Mouse (Mus musculus) liver, embryonic 15.5 days (tissue): ENCODE measurements at regions not wholly inside any gene's neighbourhood (a gene's known extent, or its start where the extent isn't known, plus 50 kb on each side); places are given as distances from the start of the nearest gene placed in this dataset.

Source experiments
- ATAC-seq: fragments of 200-750 bp; cut with Nextera tagmentation; 2 replicates; pipeline ENCODE4 v1.8.0; 2017; ENCODE audit warnings: moderate number of reproducible peaks, mild to moderate bottlenecking, moderate library complexity; ENCODE audit not compliant: insufficient read depth
- H3K27ac ChIP-seq: fragments of 300-500 bp; sonication (generic); replicated peaks from 2 replicates; pipeline ENCODE4 v1.5.1; 2015; ENCODE audit warnings: mild to moderate bottlenecking, inconsistent platforms
- H3K27me3 ChIP-seq: fragments of 300-500 bp; sonication (generic); 2 replicates; pipeline ENCODE4 v1.6.1; 2015; ENCODE audit warnings: mild to moderate bottlenecking, inconsistent platforms
- H3K36me3 ChIP-seq: fragments of 300-500 bp; sonication (generic); replicated peaks from 2 replicates; pipeline ENCODE4 v1.6.1; 2015; ENCODE audit warnings: moderate library complexity, mild to moderate bottlenecking, inconsistent platforms
- H3K4me1 ChIP-seq: fragments of 300-500 bp; sonication (generic); replicated peaks from 2 replicates; pipeline ENCODE4 v1.6.1; 2015; ENCODE audit warnings: inconsistent platforms
- H3K4me2 ChIP-seq: fragments of 300-500 bp; sonication (generic); 2 replicates; pipeline ENCODE4 v1.6.1; 2015; ENCODE audit warnings: moderate library complexity, mild to moderate bottlenecking, inconsistent platforms
- H3K4me3 ChIP-seq: fragments of 300-500 bp; sonication (generic); replicated peaks from 2 replicates; pipeline ENCODE4 v1.5.1; 2015; ENCODE audit warnings: mild to moderate bottlenecking, inconsistent platforms
- H3K9ac ChIP-seq: fragments of 300-500 bp; sonication (generic); 2 replicates; pipeline ENCODE4 v1.6.1; 2015; ENCODE audit warnings: moderate library complexity, mild to moderate bottlenecking, inconsistent platforms
- H3K9me3 ChIP-seq: fragments of 300-500 bp; sonication (generic); replicated peaks from 2 replicates; pipeline ENCODE4 v1.6.1; 2016; ENCODE audit warnings: inconsistent platforms
- WGBS: fragments of 180-500 bp; shearing (Covaris S2); methylation state at CpG from one replicate; pipeline ENCODE4 v1.1.7; 2015; ENCODE audit warnings: mixed read lengths; ENCODE audit not compliant: insufficient replicate concordance; 5-methylcytosine and 5-hydroxymethylcytosine counted together

GRCm38 (mm10) chr15:16404077-16404476 is 324.5 kb upstream of the Cdh9 start:
- WGBS: 68% methylated on average over 5 of the region's 5 CpGs
- H3K36me3 ChIP-seq: no peaks in the 10 kb centered on the region

GRCm38 (mm10) chr15:16406203-16406602 is 322.4 kb upstream of the Cdh9 start:
- no peak for ATAC-seq
- no peaks in the 10 kb centered on the region for H3K27me3 ChIP-seq
- H3K9ac ChIP-seq: no peak overlapping the region
- no peak overlapping the region for H3K4me2 ChIP-seq
- no peaks in the 10 kb centered on the region for H3K9me3 ChIP-seq
- H3K36me3 ChIP-seq: no peaks in the 10 kb centered on the region
- H3K4me1 ChIP-seq: no peaks in the 10 kb centered on the region
- no peak overlapping the region for H3K4me3 ChIP-seq
- H3K27ac ChIP-seq: no peak overlapping the region

More at GRCm38 (mm10) chr15:16404077-16404476, 324.5 kb upstream of the Cdh9 start:
- H3K4me1 ChIP-seq: no peaks in the 10 kb centered on the region
- H3K9me3 ChIP-seq: no peaks in the 10 kb centered on the region
- no peak overlapping the region for H3K4me2 ChIP-seq
- no peak overlapping the region for H3K9ac ChIP-seq
- no peak for ATAC-seq
- H3K27me3 ChIP-seq: no peaks in the 10 kb centered on the region
- no peak overlapping the region for H3K4me3 ChIP-seq
- H3K27ac ChIP-seq: no peak overlapping the region

GRCm38 (mm10) chr15:16411686-16412085 is 316.9 kb upstream of the Cdh9 start:
- Histone ChIP-seq H3K9ac (no peak overlapping the region), H3K9me3 (no peaks in the 10 kb centered on the region), H3K27me3 (no peaks in the 10 kb centered on the region), H3K4me3 (no peak overlapping the region), H3K4me1 (no peaks in the 10 kb centered on the region), H3K36me3 (no peaks in the 10 kb centered on the region), H3K27ac (no peak overlapping the region), H3K4me2 (no peak overlapping the region)
- no peak for ATAC-seq
- 62% methylated on average over 1 of the region's 1 CpGs for WGBS

GRCm38 (mm10) chr15:16417719-16418118 is 310.8 kb upstream of the Cdh9 start:
- H3K9me3 ChIP-seq: no peaks in the 10 kb centered on the region
- H3K4me1 ChIP-seq: no peaks in the 10 kb centered on the region
- WGBS: 24% methylated on average over 3 of the region's 3 CpGs
- no peak for ATAC-seq
- H3K27me3 ChIP-seq: no peaks in the 10 kb centered on the region
- no peaks in the 10 kb centered on the region for H3K36me3 ChIP-seq
- H3K4me2 ChIP-seq: no peak overlapping the region
- no peak overlapping the region for H3K4me3 ChIP-seq
- H3K27ac ChIP-seq: no peak overlapping the region
- no peak overlapping the region for H3K9ac ChIP-seq

GRCm38 (mm10) chr15:16423019-16423418 is 305.5 kb upstream of the Cdh9 start:
- 50% methylated on average over 3 of the region's 3 CpGs for WGBS
- no peak for ATAC-seq
- no peaks in the 10 kb centered on the region for H3K4me1 ChIP-seq
- H3K36me3 ChIP-seq: no peaks in the 10 kb centered on the region
- no peak overlapping the region for H3K27ac ChIP-seq
- H3K4me3 ChIP-seq: no peak overlapping the region
- no peak overlapping the region for H3K9ac ChIP-seq
- no peak overlapping the region for H3K4me2 ChIP-seq
- H3K27me3 ChIP-seq: no peaks in the 10 kb centered on the region
- no peaks in the 10 kb centered on the region for H3K9me3 ChIP-seq

- no peaks in the 10 kb centered on the region for H3K9me3 ChIP-seq
- no peaks in the 10 kb centered on the region for H3K36me3 ChIP-seq
- H3K9ac ChIP-seq: no peak overlapping the region
- no peak overlapping the region for H3K4me3 ChIP-seq
- H3K27ac ChIP-seq: no peak overlapping the region
- ATAC-seq: no peak
- H3K4me1 ChIP-seq: no peaks in the 10 kb centered on the region
- H3K4me2 ChIP-seq: no peak overlapping the region
- H3K27me3 ChIP-seq: no peaks in the 10 kb centered on the region
Measured at GRCm38 (mm10) chr15:16446631-16447030, 281.9 kb upstream of the Cdh9 start.

GRCm38 (mm10) chr15:16491238-16491637 is 237.3 kb upstream of the Cdh9 start:
- WGBS: 22% methylated on average over 3 of the region's 3 CpGs
- Histone ChIP-seq H3K27ac (no peak overlapping the region), H3K4me3 (no peak overlapping the region), H3K9ac (no peak overlapping the region), H3K4me2 (no peak overlapping the region), H3K27me3 (no peaks in the 10 kb centered on the region), H3K36me3 (no peaks in the 10 kb centered on the region), H3K4me1 (no peaks in the 10 kb centered on the region), H3K9me3 (no peaks in the 10 kb centered on the region)
- no peak for ATAC-seq

GRCm38 (mm10) chr15:16492871-16493270 is 235.7 kb upstream of the Cdh9 start:
- Histone ChIP-seq H3K4me2 (no peak overlapping the region), H3K27me3 (no peaks in the 10 kb centered on the region), H3K4me3 (no peak overlapping the region), H3K4me1 (no peaks in the 10 kb centered on the region), H3K9ac (no peak overlapping the region), H3K36me3 (no peaks in the 10 kb centered on the region), H3K27ac (no peak overlapping the region), H3K9me3 (no peaks in the 10 kb centered on the region)
- no peak for ATAC-seq
- 58% methylated on average over 2 of the region's 2 CpGs for WGBS

GRCm38 (mm10) chr15:16520556-16520955 is 208.0 kb upstream of the Cdh9 start:
- ATAC-seq: no peak
- Histone ChIP-seq H3K27ac (no peak overlapping the region), H3K4me3 (no peak overlapping the region), H3K9me3 (no peaks in the 10 kb centered on the region), H3K9ac (no peak overlapping the region), H3K4me2 (no peak overlapping the region), H3K4me1 (no peaks in the 10 kb centered on the region), H3K27me3 (no peaks in the 10 kb centered on the region), H3K36me3 (no peaks in the 10 kb centered on the region)
- 52% methylated on average over 4 of the region's 4 CpGs for WGBS

- ATAC-seq: no peak
- no peaks in the 10 kb centered on the region for H3K4me1 ChIP-seq
- H3K4me2 ChIP-seq: no peak overlapping the region
- no peak overlapping the region for H3K9ac ChIP-seq
- H3K4me3 ChIP-seq: no peak overlapping the region
- 68% methylated on average over 6 of the region's 6 CpGs for WGBS
- H3K9me3 ChIP-seq: no peaks in the 10 kb centered on the region
- no peak overlapping the region for H3K27ac ChIP-seq
- no peaks in the 10 kb centered on the region for H3K27me3 ChIP-seq
- H3K36me3 ChIP-seq: no peaks in the 10 kb centered on the region
Measured at GRCm38 (mm10) chr15:16532587-16532986, 196.0 kb upstream of the Cdh9 start.

GRCm38 (mm10) chr15:16541226-16541625 is 187.3 kb upstream of the Cdh9 start:
- Histone ChIP-seq H3K9ac (no peak overlapping the region), H3K36me3 (no peaks in the 10 kb centered on the region), H3K4me1 (no peaks in the 10 kb centered on the region), H3K4me3 (no peak overlapping the region), H3K9me3 (no peaks in the 10 kb centered on the region), H3K4me2 (no peak overlapping the region), H3K27me3 (no peaks in the 10 kb centered on the region), H3K27ac (no peak overlapping the region)
- WGBS: 25% methylated on average over 1 of the region's 1 CpGs
- no peak for ATAC-seq

- Histone ChIP-seq H3K4me3 (no peak overlapping the region), H3K9ac (no peak overlapping the region), H3K4me2 (no peak overlapping the region), H3K9me3 (no peaks in the 10 kb centered on the region), H3K27ac (no peak overlapping the region), H3K4me1 (no peaks in the 10 kb centered on the region), H3K27me3 (no peaks in the 10 kb centered on the region), H3K36me3 (no peaks in the 10 kb centered on the region)
- WGBS: 42% methylated on average over 2 of the region's 2 CpGs
- ATAC-seq: no peak
Measured at GRCm38 (mm10) chr15:16555173-16555572, 173.4 kb upstream of the Cdh9 start.
